Comparison of ENCODE assay signal across 8 mouse cellular contexts in the genomic region with DNA sequence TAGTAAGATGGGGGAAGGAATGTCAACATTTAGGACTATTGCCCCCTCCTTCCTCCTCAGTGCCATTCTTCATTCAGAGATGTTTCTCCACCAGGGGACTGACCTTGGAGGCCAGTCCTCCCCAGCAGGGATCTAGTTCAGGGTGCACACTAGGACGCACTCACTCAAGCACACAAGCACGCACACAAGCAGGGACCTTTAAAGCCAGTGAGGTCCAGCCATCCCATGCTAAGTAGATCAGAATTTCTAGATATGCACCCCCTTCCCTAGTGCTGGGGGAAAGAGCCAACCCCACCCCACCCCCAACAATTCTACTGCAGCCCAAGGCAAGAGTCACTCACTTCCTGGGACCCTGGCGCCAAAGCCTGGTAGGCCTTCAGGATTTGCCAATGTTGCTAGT.
DNase-seq lines count a peak whose midpoint lies in the region; ATAC-seq and TF ChIP-seq lines count a peak whose summit lies in the region.
"Not testable (repeated sequence)": the region's sequence is repeated elsewhere in the genome, so short reads cannot be mapped to it uniquely, and the experiment has no call there.

No protein-coding gene starts in this region.

- H3K9me3 ChIP-seq in forebrain, embryonic 16.5 days (ENCODE audit: control insufficient read depth, low read length); intestine, postnatal 0 days (ENCODE audit: control insufficient read depth); kidney, postnatal 0 days (replicated peaks; ENCODE audit: low read length); lung, embryonic 14.5 days (ENCODE audit: low read depth, low read length); midbrain, embryonic 15.5 days: not testable (repeated sequence)

- not testable (repeated sequence) for H3K4me2 ChIP-seq in forebrain, embryonic 16.5 days (ENCODE audit: low read length); intestine, postnatal 0 days (replicated peaks; ENCODE audit: low read depth); kidney, postnatal 0 days (ENCODE audit: low read length); lung, embryonic 14.5 days; midbrain, embryonic 15.5 days

- not testable (repeated sequence) for H3K36me3 ChIP-seq in forebrain, embryonic 16.5 days (ENCODE audit: control insufficient read depth, insufficient read depth); intestine, postnatal 0 days (ENCODE audit: control insufficient read depth, insufficient read depth); kidney, postnatal 0 days (ENCODE audit: insufficient read depth, low read length); lung, embryonic 14.5 days (ENCODE audit: insufficient read depth); midbrain, embryonic 15.5 days (replicated peaks)

- not testable (repeated sequence) for H3K27ac ChIP-seq in forebrain, embryonic 16.5 days (ENCODE audit: low read length); intestine, postnatal 0 days (ENCODE audit: low read depth, low read length); kidney, postnatal 0 days; lung, embryonic 14.5 days (ENCODE audit: low read depth); midbrain, embryonic 15.5 days

- not testable (repeated sequence) for H3K27me3 ChIP-seq in forebrain, embryonic 16.5 days (replicated peaks; ENCODE audit: control insufficient read depth, insufficient read depth, low read length); intestine, postnatal 0 days (replicated peaks; ENCODE audit: control insufficient read depth, insufficient read depth, low read length); kidney, postnatal 0 days (ENCODE audit: insufficient read depth, low read length); lung, embryonic 14.5 days (ENCODE audit: insufficient read depth, low read length); midbrain, embryonic 15.5 days (replicated peaks)

- WGBS in forebrain, embryonic 16.5 days, result no CpG with 5 or more reads among the region's 3 CpGs
- no CpG with 5 or more reads among the region's 3 CpGs for WGBS in intestine, postnatal 0 days
- no CpG with 5 or more reads among the region's 3 CpGs for whole genome bisulfite sequencing in kidney, postnatal 0 days
- WGBS in lung, embryonic 14.5 days, result 100% methylated on average over 1 of the region's 3 CpGs
- WGBS in midbrain, embryonic 15.5 days, result 78% methylated on average over 3 of the region's 3 CpGs

- intact Hi-C loops in heart, postnatal 25 days (cut with DNase I), result not testable (repeated sequence)

- H3K4me1 ChIP-seq in forebrain, embryonic 16.5 days (replicated peaks; ENCODE audit: control insufficient read depth, insufficient read depth, low read length); intestine, postnatal 0 days (replicated peaks; ENCODE audit: control insufficient read depth, insufficient read depth, low read length); kidney, postnatal 0 days (replicated peaks; ENCODE audit: insufficient read depth, low read length); lung, embryonic 14.5 days (ENCODE audit: insufficient read depth); midbrain, embryonic 15.5 days: not testable (repeated sequence)

- not testable (repeated sequence) for H3K4me3 ChIP-seq in forebrain, embryonic 16.5 days (replicated peaks; ENCODE audit: low read length); intestine, postnatal 0 days (ENCODE audit: low read depth, low read length); kidney, postnatal 0 days (replicated peaks; ENCODE audit: low read depth, low read length); lung, embryonic 14.5 days (ENCODE audit: low read depth, low read length); midbrain, embryonic 15.5 days

- ATAC-seq in forebrain, embryonic 16.5 days, result peak; percentile 59; the same call in 1 of the 2 replicates
- ATAC-seq in intestine, postnatal 0 days, result not testable (repeated sequence)
- peak; percentile 82; the same call in 1 of the 2 replicates for ATAC-seq in kidney, postnatal 0 days (replicated peaks; ENCODE audit: low FRiP score, low read depth)
- ATAC-seq in lung, embryonic 14.5 days (ENCODE audit: insufficient read depth), result peak; percentile 65; the same call in 1 of the 2 replicates
- ATAC-seq in midbrain, embryonic 15.5 days (replicated peaks), result peak; percentile 76

- TF ChIP-seq CTCF in intestine, postnatal 0 days (IDR thresholded peaks at IDR 0.05; ENCODE audit: low read depth), result 0 out of 2 replicates have a peak, but pooled peaks have one; percentile 7
- TF ChIP-seq CTCF in kidney, postnatal 0 days (IDR thresholded peaks at IDR 0.05; ENCODE audit: low read depth); lung, embryonic 14.5 days (IDR thresholded peaks at IDR 0.05; ENCODE audit: low read depth): not testable (repeated sequence)

- peak; percentile 3 for DNase-seq in NIH3T3 (ENCODE audit: low read depth)
- peak; percentile 14 for DNase-seq in heart, postnatal 25 days (ENCODE audit: low spot score)
- DNase-seq in kidney, postnatal 0 days (ENCODE audit: low spot score); lung, embryonic 14.5 days: not testable (repeated sequence)
- peak; percentile 9 for DNase-seq in ovary, postnatal 36 days (ENCODE audit: low spot score)

- H3K9ac ChIP-seq in forebrain, embryonic 16.5 days (replicated peaks; ENCODE audit: low read depth, low read length); intestine, postnatal 0 days (ENCODE audit: low read depth, low read length); kidney, postnatal 0 days (ENCODE audit: low read depth, low read length); lung, embryonic 14.5 days; midbrain, embryonic 15.5 days: not testable (repeated sequence)
